Mouse (Mus musculus) olfactory bulb, adult 2 months (tissue): Measurements from ENCODE around the gene Ccng1.

Experiments used
- CTCF ChIP-seq: fragments of 200-500 bp; IDR thresholded peaks from 2 replicates; pipeline ENCODE4 v1.5.1; 2012; ENCODE audit warnings: low read depth, mild to moderate bottlenecking, low read length, moderate library complexity; ENCODE audit not compliant: insufficient read depth
- POLR2A ChIP-seq: fragments of 200-500 bp; IDR thresholded peaks from 2 replicates; pipeline ENCODE4 v1.6.1; 2012; ENCODE audit warnings: mild to moderate bottlenecking, low read depth, low read length, moderate library complexity; ENCODE audit not compliant: insufficient read depth

DNA sequence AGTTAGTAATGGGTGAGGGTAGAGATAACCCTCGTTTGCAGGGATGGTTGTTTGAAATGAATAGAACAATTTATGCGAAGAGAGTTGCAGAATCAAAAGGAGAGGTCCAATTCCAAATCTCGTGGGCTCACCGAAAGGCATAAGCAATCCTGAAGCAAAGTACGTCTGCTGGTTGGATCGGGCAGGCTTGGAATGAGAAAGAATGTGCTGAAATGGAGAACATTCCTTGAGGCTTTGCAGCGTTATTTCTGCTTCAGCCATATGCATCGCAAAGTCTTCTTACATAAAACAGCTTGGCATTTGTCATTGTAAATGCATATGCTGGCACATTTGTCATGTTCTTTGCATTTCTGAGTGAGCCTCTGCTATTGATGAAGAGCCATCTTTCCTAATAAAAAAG lies 29.2 kb upstream of the Ccng1 start:
- TF ChIP-seq CTCF, result no peak
- no peak for TF ChIP-seq POLR2A
